Mouse (Mus musculus) mature B cell (primary cell): ENCODE results near the gene Prg4.

Source experiments
- in situ Hi-C: fragments of 300-500 bp; cut with MboI; formaldehyde crosslinking; loops from 2 replicates; pipeline ENCODE4 v1.14.3; 2019

The Prg4 gene

GRCm38 (mm10) chr1:150466132-150466531 lies at the start of gene Prg4:
TSS of gene Prg4 (minus strand) at chr1:150466165.
- in situ Hi-C loops: no loop called here

GRCm38 (mm10) chr1:150513041-150513440 lies 47.1 kb upstream of the Prg4 start:
- in situ Hi-C loops: no loop called here

DNA sequence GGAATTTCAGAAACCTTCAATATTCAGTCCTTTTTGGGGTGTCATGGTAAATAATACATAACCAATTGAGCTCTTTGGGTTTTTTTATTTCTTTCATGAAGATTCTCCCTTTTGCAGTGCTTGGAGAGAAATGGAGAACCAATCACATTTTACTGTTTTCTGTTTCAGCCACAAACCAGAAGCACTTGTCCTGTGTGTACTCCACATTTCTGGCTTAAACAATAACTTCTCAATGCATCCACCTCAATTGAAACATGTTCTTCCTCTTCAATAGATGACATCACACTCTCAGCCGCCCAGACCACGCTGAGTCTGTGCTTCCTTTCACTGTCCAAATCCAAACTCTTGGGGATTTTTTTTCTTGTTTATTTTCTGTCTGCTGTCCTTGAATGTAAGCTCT lies 39.8 kb upstream of the Prg4 start:
- in situ Hi-C loops: no loop called here

GRCm38 (mm10) chr1:150503321-150503720 lies 37.4 kb upstream of the Prg4 start:
- in situ Hi-C loops: no loop called here

- in situ Hi-C loops: no loop called here
Observed at GRCm38 (mm10) chr1:150498177-150498576, 32.2 kb upstream of the Prg4 start.

- in situ Hi-C loops: no loop called here
Observed at GRCm38 (mm10) chr1:150497690-150498089, 31.7 kb upstream of the Prg4 start.

- in situ Hi-C loops: no loop called here
Observed at GRCm38 (mm10) chr1:150496626-150497302, 30.8 kb upstream of the Prg4 start.

GRCm38 (mm10) chr1:150489148-150489547 lies 23.2 kb upstream of the Prg4 start:
- in situ Hi-C loops: no loop called here

- in situ Hi-C loops: no loop called here
Observed at GRCm38 (mm10) chr1:150480674-150481073, 14.7 kb upstream of the Prg4 start.

GRCm38 (mm10) chr1:150472525-150472924 lies 6.6 kb upstream of the Prg4 start:
- in situ Hi-C loops: no loop called here

DNA sequence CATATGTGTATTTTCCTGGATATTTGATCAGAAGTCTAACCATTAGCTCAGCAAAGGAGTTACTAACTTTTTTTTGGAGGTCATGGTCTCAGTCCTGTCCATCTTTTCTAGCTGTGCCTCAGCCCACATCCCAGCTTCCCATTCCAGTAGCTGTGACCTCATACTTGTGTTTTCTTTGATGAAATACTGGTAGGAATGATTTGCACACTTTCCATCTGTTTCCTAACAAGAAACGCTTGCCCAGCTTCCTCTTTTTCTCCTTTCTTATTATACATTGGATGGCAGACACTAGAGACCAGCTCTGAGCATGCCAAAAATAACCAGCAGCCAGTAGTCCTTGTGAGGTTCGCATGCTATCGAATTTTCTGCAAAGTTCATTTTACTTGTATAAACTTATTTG lies 4.0 kb upstream of the Prg4 start:
- in situ Hi-C loops: no loop called here

DNA sequence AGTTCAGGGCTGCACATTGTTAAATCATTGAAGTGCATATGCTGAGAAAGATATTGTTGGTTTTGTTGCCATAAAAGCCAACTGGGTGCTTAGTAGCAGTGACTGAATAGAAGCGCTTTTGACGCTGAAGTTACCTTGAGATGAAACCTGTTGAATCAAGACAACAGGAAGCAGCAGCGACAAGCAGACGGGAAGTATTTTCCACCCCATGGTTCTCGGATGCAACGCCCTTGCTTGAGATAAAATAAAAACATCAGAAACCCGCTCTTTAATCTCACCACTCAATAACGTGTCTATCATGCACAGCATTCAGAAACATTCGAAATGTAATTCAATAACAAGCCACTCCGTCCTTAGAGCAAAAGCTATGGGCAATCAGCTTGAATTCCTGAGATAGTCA lies 601 bp downstream of the Prg4 start:
- in situ Hi-C loops: no loop called here

DNA sequence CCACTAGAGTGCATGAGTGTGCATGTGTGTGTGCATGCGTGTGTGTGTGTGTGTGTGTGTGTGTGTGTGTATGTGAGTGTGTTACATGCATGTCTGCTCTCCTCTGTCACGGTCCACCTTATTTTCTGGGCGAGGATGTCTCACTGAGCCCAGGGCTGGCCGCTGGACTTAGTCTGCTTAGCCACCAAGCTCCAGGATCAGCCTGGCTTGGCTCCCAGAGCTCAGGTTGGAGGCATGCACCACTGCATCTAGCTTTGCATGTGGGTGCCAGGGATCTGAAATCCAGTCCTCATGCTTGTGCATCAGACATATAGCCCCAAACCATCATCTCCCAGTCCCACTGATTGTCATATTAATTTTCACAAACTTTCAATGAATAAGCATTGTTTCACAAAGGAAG lies 2.3 kb downstream of the Prg4 start:
- in situ Hi-C loops: no loop called here

- in situ Hi-C loops: no loop called here
Observed at GRCm38 (mm10) chr1:150463068-150463467, 2.9 kb downstream of the Prg4 start.

GRCm38 (mm10) chr1:150460595-150460994 lies 5.4 kb downstream of the Prg4 start:
- in situ Hi-C loops: no loop called here

GRCm38 (mm10) chr1:150459599-150459998 lies 6.4 kb downstream of the Prg4 start:
- in situ Hi-C loops: no loop called here

GRCm38 (mm10) chr1:150458977-150459376 lies 7.0 kb downstream of the Prg4 start:
- in situ Hi-C loops: no loop called here

- in situ Hi-C loops: loop anchor here (25.0 kb wide), 1 partner anchor 1321 kb away; the partner anchor contains the start of gene Edem3
Observed at GRCm38 (mm10) chr1:150441731-150442130, 24.2 kb downstream of the Prg4 start.

GRCm38 (mm10) chr1:150438641-150439040 lies 27.3 kb downstream of the Prg4 start:
- in situ Hi-C loops: loop anchor here (25.0 kb wide), 1 partner anchor 1324 kb away; the partner anchor contains the start of gene Edem3

DNA sequence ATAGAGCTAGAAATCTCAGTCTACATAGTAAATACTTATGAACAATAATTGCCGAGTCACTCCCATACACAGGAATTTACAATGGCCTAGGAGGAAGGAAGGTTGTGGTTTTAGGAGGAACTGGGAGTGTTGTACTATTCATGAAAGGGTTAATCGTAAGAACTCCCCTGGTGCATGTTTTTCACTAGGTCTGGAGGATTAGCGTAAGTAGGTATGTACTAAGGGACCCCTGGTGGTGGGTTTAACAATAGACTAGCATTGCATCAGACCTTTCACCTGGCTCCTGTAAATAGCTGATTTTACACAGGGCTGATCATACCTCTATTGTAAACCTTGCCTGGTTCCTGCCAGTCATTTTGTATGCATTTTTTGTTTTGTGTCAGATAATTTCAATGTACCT lies 39.7 kb downstream of the Prg4 start:
- in situ Hi-C loops: loop anchor here (25.0 kb wide), 1 partner anchor 1336 kb away; the partner anchor contains the start of gene Edem3

GRCm38 (mm10) chr1:150425665-150426064 lies 40.3 kb downstream of the Prg4 start:
- in situ Hi-C loops: loop anchor here (25.0 kb wide), 1 partner anchor 1337 kb away; the partner anchor contains the start of gene Edem3

GRCm38 (mm10) chr1:150418426-150418825 lies 47.5 kb downstream of the Prg4 start:
- in situ Hi-C loops: no loop called here

DNA sequence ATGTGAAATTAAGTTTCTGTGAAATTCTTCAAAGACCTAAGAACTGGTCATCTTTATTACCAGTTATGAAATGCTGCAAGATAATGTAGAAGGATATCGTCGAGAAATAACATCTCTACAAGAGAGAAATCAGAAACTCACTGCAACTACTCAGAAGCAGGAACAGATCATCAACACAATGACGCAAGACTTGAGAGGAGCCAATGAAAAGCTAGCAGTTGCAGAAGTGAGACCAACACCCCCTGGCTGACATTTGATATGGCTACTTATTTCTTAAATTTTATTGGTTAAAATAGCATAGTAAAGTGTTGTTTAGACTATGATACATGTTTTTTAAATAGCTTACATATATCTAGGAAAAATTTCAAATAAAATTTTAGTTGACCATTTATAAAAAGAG lies 50.0 kb downstream of the Prg4 start:
- in situ Hi-C loops: no loop called here

- in situ Hi-C loops: no loop called here
Observed at GRCm38 (mm10) chr1:150409996-150410395, 56.0 kb downstream of the Prg4 start.
